ENCODE assay signal across 12 mouse cellular contexts in genomic region chr1:36261708-36262504, GRCm38 (mm10). TPM values are rescaled to one million over a fixed set of nuclear protein-coding genes. Genes with fewer than 3 reads are reported as not detected.
DNase-seq lines count a peak whose midpoint lies in the region; ATAC-seq lines count a peak whose summit lies in the region.
"Had no signal": no experiment of that assay in that cellular context is flagged by ENCODE, and none has a peak within 500 bp of the region (broad histone marks: within the 10 kb centered on the region; RNA-seq: fewer than 3 reads in every experiment).

No protein-coding gene starts in this region.

- peak; percentile 64 for ATAC-seq in megakaryocyte progenitor cell, adult 5-6 weeks (replicated peaks; ENCODE audit: poor library complexity)

- H3K27ac ChIP-seq in brown adipose tissue, adult 24 weeks (replicated peaks; ENCODE audit: low read depth, low read length), result peak overlapping the region; percentile 52
- H3K27ac ChIP-seq: heart, embryonic 13.5 days; left cerebral cortex, adult 2 months had no signal

- H3K4me3 ChIP-seq in brown adipose tissue, adult 24 weeks (ENCODE audit: insufficient read depth, low read depth, low read length), result no peak overlapping the region
- H3K4me3 ChIP-seq: heart, embryonic 13.5 days; left cerebral cortex, adult 2 months had no signal

- H3K4me1 ChIP-seq in brown adipose tissue, adult 24 weeks (ENCODE audit: control insufficient read depth, insufficient read depth, insufficient read length, low read length), result peaks cover 12% of the 10 kb centered on the region
- H3K4me1 ChIP-seq: heart, embryonic 13.5 days had no signal

- DNase-seq in heart, adult 11 months, result peak; percentile 97
- DNase-seq in heart, postnatal 4 days, result no peak
- DNase-seq in 416B (ENCODE audit: low read depth), result peak; percentile 91
- no peak for DNase-seq in gastrocnemius, postnatal 36 days
- no peak for DNase-seq in cerebellum, postnatal 10 days
- DNase-seq in frontal cortex, postnatal 14 days (ENCODE audit: low spot score in 2 of 2), result no peak
- DNase-seq: cerebellum, postnatal 25 days; kidney, adult 11 months had no signal

- intact Hi-C loops in gastrocnemius, postnatal 36 days (cut with DNase I), result no loop called here

RNA-seq across cellular contexts. Expression of gene Neurl3, which starts 12.6 kb away (rescaled TPM):
- 1 to 10 TPM; 4.9 to 5.3 TPM for total RNA-seq in heart, postnatal 4 days (2021)
- polyA plus RNA-seq in brown adipose tissue, adult 24 weeks (2012; ENCODE audit: insufficient read depth, insufficient read length, missing spikeins), result 2.0 and 2.5 TPM in 2 replicates
- total RNA-seq in megakaryocyte progenitor cell, adult 5-6 weeks (2015), result 8.5 and 11.4 TPM in 2 replicates
- total RNA-seq in megakaryocyte progenitor cell, adult 5-6 weeks (2017), result 14.4 and 15.9 TPM in 2 replicates
- under 1 TPM; 0.31 to 0.72 TPM for total RNA-seq in gastrocnemius, postnatal 36 days (2021)

RNA-seq across cellular contexts. Expression of gene Uggt1, which starts 17.4 kb away (rescaled TPM):
- 10 to 100 TPM; 39.0 to 39.3 TPM for total RNA-seq in heart, postnatal 4 days (2021)
- 11.0 and 11.6 TPM in 2 replicates for polyA plus RNA-seq in brown adipose tissue, adult 24 weeks (2012; ENCODE audit: insufficient read depth, insufficient read length, missing spikeins)
- 90.2 and 94.4 TPM in 2 replicates for total RNA-seq in megakaryocyte progenitor cell, adult 5-6 weeks (2015)
- total RNA-seq in megakaryocyte progenitor cell, adult 5-6 weeks (2017), result 118 and 151 TPM in 2 replicates
- total RNA-seq in gastrocnemius, postnatal 36 days (2021), result 10 to 100 TPM; 18.2 to 24.1 TPM

RNA-seq across cellular contexts. Expression of gene Arid5a, which starts 45.6 kb away (rescaled TPM):
- 10 to 100 TPM; 27.7 to 27.9 TPM for total RNA-seq in heart, postnatal 4 days (2021)
- 1.3 and 4.0 TPM in 2 replicates for polyA plus RNA-seq in brown adipose tissue, adult 24 weeks (2012; ENCODE audit: insufficient read depth, insufficient read length, missing spikeins)
- 13.2 and 13.8 TPM in 2 replicates for total RNA-seq in megakaryocyte progenitor cell, adult 5-6 weeks (2015)
- total RNA-seq in megakaryocyte progenitor cell, adult 5-6 weeks (2017), result 24.9 and 29.5 TPM in 2 replicates
- 10 to 100 TPM; 10.7 to 11.8 TPM for total RNA-seq in gastrocnemius, postnatal 36 days (2021)

Comparison
In these comparisons a context has a peak if more than half of its experiments do, and no peak if none do; other contexts are left out.
1. DNase-seq: peak in heart, adult 11 months (single experiment) and 416B (single experiment); none in heart, postnatal 4 days (single experiment), gastrocnemius, postnatal 36 days (0 of 2), cerebellum, postnatal 10 days (0 of 2) and frontal cortex, postnatal 14 days (0 of 2).